Mouse (Mus musculus) megakaryocyte-erythroid progenitor cell, adult 5 weeks (primary cell): ENCODE data around the gene Ipo4. TPM values are rescaled to one million over a fixed set of nuclear protein-coding genes. Genes with fewer than 3 reads are reported as not detected.

Source experiments
- polyA plus RNA-seq: library from polyadenylated mRNA; stranded (reverse); fragments of >175 nt; gene quantifications from 2 replicates; pipeline ENCODE4 v1.2.3, GENCODE M21; 2012

The Ipo4 gene
- polyA plus RNA-seq, result 62.9 and 90.9 TPM in 2 replicates

DNA sequence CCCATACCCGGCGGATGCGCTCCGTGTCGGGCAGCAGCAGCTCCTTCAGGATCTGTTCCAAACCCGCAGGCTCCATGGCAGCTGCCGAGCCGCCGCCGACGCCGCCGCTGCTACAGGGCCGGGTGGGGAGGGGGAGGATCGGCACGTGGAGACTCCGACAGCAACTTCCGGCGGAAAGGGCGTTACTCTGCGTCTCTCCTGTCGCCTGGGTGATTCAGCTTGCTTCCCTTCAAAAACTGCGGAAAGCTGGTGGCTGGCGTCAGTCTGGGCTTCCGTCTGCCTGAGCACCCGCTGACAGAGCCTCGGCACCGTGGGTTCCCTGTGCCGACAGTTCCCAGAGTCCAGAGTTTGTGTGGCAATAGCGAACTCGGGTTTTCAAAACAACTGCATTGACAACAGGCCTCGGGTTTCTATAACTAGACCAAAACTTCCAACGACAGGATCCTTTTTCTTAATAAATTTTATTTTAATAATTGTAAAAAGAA lies at the start of gene Ipo4:
Gene Ipo4 (minus strand): TSS at position 435 of the 485 bp plus-strand sequence.

DNA sequence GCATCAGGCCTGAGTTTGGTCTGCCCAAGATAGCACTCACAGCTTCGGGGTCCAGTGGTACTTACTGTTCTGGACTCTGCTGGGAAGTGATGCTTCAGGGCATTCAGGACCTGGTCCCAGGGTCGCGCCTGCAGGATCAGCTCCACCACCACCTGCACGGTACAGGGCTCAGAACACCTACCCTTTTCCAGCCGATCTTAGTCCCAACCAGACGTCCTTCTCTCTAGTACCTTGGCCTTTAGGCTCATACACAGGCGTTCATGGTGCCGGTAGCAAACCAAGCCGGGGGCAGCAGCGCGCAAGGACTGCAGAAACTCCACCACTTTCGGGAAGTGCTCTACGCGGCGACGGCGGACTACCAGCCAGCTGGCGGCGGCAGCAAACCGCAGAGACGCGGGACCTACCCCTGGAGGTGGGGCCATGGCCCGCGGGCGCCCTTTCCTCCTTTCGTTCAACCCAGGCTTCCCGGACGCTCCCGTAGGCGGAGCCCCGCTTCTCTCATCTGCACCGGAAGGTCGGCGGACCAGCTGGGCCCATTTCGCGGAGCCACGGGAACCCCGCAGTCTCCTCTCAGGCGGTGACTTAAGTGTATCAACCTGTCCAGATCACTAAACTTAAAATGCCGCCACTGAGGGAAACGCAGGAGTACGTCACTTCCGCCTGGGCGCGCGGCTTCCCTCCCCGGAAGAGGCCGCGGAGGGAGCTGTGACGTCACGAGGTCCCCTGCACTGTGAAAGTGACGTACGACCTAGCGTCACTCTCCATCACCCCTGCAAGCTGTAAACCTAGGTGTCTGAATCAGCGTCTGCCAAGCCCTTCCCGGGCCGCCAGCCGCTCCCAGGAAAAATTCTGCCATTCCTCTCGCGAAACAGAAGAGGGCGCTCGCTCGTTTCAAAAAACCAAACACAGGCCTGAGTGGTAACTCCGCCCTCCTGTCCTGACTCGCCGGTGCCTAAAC lies 45.7 kb upstream of the Ipo4 start, which contains the start of gene Tinf2:
Gene Tinf2 (minus strand): TSS at position 661 of the 958 bp plus-strand sequence.

DNA sequence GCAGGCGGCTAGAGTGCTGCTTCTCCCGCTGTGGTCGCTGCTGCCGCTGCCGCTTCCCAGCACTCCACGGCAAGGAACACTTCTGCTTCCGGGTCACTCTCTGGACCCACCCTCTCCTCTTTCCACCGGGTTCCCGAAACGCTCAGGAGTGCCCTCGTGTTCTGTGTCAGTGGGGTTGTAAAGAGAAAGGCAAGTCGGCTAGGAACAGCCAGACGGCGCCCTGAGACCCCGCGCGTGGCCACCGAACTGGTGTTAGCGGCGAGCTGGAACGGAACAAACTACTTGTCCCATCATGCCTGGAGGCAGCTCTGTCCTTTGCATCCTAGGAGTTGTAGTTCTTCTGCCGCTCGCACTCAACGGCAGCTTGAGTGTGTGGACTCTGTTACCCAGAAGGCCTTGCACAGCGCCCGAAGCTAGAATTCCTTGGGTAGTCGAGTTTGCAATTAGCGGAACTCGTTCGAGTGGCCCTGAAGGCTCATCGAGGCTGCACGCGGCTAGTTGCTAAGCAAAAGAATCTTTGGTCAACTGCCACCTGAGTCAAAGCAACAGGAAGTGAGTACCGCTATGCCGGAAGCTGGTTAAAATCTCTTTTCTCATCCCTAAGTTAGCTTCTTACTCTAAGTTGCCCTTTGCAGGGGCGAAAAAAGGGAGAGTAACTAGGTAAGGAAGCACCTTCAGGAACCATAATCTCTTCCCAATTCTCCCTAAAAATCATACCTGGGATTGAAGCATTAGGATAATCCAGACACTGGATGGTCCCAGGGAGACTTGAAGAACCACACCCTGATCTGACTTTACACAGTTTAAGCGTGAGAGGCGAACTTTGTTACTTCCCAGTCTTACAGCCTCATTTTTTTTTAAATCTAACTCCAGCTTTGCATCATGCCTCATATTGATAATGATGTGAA lies 36.3 kb upstream of the Ipo4 start, which contains the start of the genes Gmpr2 and Nedd8:
Gene Gmpr2 (plus strand): TSS at position 109 of the 908 bp plus-strand sequence.
Gene Nedd8 (minus strand): TSS at position 292 of the 908 bp plus-strand sequence.

DNA sequence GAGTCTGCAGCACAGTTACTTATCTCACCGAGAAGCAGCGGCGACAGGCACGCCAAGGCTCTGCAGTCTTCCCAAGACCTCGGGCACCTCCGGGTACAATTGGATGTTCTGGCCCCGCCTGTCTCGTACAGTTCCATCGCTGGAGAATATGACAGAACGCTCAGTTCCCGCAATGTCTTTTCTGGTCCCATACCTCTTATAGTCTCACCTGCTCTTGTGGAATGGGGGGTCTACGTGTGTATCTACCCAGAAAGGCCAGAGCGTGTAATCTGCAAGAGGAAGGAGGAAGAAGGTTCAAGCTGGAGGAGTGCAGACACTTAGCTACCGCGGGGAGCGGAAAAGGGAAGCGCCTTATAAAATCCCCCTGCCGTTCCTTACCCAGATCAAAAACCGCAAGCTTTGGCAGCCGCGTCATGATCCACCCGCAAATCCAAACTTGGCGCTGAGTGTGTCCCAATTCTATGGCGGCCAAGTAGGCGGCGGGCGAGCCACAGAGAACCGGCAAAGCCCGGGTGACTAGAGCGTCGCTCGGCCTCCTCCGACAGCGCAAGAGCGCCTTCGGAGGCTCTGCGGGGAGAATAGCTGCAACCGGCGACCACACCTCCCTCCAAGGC lies 24.3 kb upstream of the Ipo4 start, which contains the start of gene Mdp1:
Gene Mdp1 (minus strand): TSS at position 549 of the 614 bp plus-strand sequence.

DNA sequence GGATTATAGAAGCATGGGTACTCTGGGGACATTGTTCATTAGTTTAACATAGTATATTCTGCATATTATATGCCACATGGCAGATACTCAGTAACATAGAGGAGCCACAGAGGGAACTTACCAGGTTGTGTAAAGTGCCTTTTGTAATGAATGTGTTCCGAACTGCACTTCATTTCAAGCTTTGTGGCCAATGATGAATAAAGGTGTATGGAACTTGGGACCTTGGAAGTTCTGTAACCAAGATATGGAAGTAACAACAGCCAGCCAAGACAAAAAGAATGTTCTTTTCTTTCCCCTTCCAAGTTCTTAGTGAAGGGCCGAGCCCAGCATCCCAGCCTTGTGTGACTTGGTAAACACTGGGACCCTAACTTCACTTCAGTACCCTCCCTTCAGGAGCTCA lies 14.1 kb upstream of the Ipo4 start, which contains the start of gene Tssk4:
Gene Tssk4 (plus strand): TSS at position 301 of the 400 bp plus-strand sequence.

DNA sequence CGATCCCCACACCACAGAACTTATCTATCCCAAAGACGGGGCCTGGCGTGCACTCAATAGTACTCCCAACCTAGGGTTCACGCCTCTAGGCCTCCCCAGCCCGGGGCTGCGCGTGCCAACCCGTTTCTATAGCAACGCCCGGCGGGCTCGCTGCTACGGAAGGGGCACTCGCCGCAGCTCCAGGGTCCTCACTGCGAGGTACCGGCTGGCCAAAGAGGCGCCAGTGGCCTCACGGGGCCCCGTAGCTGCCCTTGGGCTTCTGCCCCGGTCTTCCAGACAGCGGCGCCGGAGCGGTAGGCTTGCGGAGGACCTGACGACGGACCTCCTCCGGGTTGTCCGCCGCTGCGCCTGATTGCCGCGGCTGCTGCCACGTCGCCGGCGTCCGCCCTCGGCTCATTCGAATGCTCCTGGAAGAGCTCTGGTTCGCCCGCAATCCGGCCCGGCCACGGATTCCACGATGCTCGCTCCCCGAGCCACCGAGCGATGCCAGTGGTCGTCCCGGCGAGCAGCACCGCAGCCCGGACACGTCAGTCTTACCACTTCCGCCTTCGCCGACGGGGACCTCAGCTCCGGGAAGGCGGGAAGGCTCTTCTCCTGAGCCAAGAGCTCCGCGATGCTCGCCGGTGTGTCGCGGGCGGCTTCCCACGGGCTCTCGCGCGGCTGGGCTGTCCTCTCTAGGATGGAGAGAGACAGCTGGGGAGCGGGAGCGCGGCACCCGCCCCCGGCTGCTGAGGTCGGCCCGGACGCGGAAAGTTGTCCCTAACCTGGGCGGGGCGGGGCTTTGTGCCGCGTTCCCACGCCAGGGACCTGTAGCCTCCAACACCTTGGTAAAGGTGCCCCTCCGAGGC lies 7.5 kb upstream of the Ipo4 start, which contains the start of gene Tm9sf1:
Gene Tm9sf1 (minus strand): TSS at position 747 of the 848 bp plus-strand sequence.

DNA sequence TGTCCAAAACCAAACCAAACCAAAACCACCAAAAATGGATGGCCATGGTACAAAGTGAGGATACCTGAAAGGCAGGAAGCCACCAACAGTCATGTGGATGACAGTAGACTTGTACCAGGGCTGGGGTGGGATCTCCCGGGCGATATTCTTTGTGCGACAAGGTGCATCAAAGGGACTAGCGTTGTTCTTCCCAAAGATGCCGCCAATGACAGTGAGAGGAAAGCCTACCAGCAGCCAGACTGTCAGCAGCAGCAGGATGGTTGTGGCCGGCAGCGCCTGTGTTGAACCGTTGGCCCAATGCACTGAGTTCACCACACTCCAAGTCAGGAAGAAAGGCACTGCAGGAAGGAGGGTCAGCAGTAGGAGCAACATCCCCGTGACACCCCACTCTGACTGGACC lies 2.0 kb upstream of the Ipo4 start, which contains the start of gene Gm49378:
Gene Gm49378 (minus strand): TSS at position 101 of the 400 bp plus-strand sequence.

DNA sequence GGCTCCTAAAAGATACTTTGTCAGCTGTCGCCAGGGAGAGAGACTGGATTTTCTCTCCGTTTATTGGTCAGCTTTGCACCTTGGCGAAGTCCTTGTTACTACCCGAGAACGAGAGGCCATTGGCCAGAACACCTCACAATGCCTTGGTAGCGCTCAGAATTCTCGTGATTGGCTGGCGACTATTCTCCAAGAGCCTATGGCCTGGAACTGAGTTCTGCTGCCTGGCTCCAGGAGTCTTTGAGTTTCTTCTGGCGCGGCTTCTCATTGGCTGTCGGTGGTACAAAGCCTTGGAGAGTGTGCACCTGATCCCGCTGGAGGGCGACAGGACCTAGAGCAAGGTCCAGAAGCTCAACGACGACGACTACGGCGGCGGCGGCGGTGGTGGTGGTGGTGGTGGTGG lies 17.9 kb downstream of the Ipo4 start, which contains the start of gene Rec8:
Gene Rec8 (plus strand): TSS at position 216 of the 400 bp plus-strand sequence.

DNA sequence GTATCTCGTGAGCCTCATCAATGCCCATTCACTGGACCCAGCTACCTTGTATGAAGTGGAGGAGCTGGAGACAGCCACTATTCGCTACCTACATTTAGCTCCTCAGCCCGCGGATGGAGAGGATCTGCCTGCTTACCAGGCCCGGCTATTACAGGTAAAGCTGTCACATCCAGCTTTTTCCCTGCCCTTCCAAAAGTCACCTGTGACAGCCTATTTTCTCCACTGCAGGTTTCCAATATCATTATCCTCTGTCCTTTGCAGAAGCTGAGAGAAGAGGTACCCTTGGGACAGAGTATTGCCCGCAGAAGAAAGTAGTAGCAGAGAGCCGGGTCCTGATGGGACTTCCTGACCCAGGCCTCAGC lies 32.5 kb downstream of the Ipo4 start, which contains the start of gene Irf9:
Gene Irf9 (plus strand): TSS at position 301 of the 362 bp plus-strand sequence.

DNA sequence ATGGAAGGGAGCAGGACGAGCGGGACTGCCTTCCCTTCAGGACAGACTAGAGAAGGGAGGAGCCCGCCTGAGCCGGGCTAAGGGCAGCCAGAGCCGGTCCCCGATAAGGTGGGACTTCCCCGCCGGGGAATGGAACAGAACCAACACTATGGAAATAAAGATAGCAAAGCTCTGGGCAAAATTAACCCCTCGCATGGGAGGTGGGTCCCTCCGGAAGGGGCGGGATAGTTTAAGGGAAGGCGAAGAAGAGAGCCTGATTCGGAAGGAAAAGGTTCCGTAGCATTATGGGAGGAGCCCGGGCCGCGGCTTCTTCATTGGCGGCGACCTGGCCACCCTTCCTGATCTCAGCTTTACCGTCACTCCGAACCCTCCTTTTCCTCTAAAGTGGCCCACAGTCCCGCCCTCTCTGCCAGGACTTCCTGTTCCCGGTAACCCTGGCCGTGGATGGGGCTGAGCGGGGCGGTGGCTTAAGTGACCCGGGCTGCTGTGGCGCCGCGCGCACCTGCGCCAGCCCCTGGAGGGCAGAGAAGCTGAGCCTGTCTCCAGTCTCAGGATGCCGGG lies 44.3 kb downstream of the Ipo4 start, which contains the start of gene Rnf31:
Gene Rnf31 (plus strand): TSS at position 378 of the 561 bp plus-strand sequence.

DNA sequence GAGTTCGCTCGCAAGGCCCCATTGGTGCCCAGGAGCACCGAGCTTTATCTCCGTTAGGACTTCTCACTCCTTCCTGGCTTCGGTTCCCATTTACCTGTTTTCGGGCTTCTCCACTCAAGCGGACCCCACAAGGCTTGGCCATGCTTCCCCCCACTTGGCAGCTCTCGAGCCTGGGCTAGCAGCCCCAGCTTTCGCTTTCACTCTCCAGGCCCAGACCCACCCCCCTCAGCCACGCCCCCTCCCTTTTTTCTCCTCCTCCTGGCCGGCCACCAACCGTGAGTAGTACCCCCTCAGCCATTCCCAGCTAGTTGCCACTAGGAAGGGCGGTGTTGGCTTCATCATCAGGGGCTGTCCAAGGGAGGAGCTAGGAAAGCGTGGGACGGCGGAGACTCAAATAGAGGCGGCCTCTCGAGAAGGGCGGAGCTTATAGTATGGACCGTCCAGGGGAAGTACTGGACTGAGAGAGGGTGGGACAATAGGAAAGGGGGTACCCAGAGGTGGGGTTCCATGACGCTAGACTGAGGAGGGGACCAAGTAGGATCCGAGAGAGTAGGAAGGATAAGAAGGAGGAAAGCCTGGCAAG lies 44.9 kb downstream of the Ipo4 start, which contains the start of gene Psme2:
Gene Psme2 (minus strand): TSS at position 366 of the 583 bp plus-strand sequence.

DNA sequence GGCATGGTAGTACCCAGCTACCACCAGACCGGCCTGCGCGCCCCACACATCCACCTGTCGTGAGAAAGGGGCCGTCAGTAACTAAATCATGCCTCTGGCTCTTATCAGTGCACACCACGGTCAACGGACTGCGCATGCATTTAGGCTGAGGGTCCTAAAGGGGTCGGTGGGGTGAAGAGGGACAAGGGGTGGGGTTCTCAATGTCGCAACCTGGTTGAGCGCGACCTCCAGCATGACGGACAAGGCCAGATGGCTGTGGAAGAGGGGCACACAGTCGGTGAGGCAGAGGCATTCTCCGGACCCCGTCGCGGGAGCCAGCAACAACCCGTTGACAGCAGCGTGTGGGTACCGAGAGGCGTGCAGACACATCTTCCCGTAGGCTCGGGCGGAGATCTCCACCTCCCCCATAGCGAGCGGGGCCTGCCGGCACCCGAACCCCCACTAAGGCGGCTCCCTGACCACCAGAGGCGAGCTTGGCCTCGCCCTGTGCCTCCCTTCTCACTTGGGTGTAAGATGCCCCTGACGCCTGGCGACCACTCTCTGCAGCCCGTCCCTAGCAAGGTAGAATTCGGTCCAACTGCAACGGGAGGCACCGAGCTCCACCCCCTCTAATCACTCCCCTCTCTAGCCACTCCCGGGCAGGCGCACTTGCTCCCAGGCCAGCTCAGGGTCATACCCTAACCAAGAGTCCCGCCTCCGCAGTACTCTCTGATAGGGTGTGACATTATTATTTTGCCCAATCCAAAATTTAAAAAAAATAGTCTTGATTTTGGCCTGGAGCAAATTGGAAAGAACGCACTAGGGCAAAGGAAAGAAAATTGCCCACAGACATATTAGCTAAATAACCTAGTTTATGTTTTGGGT lies 50.8 kb downstream of the Ipo4 start, which contains the start of gene Emc9:
Gene Emc9 (minus strand): TSS at position 601 of the 864 bp plus-strand sequence.

DNA sequence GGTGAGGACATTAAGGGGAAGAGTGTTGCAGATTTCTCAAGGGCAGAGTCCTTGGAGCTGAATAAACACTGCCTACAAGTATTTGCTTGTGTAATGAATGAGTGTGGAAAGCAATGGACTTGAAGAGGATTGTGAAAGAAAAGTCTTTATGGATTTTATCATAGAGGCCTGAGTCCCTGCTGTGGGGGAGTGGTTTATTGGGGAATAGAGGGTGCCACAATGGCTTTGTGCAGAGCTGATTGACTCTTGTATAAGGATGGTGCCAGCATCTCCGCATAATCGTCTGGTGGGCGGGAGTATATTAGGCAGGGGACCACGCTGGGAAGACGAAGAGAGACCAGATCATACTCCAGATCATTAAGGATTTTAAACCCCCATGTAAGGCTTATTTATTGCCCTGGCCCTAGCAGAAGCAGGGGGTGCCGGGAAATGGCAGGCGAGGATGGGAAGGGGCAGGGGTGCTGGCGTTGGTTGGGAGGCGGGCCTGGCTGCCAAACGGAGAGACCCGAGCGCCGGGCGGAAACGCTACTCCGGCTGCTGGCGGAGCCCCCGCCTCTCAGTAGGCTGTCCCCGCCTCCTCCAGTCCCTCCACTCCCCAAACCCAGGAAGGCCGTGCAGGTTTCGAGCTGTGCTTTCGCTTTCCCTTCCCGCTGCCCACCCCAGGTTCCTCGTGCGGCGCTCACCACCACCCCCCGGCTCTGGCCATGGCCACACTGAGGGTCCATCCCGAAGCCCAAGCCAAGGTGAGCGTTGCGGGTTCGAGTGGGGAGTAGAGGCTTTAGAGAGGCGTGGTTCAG lies 57.7 kb downstream of the Ipo4 start, which contains the start of gene Psme1:
Gene Psme1 (plus strand): TSS at position 253 of the 797 bp plus-strand sequence.

